Mouse (Mus musculus): ENCODE measurements around the gene Gm5800. TPM values are rescaled to one million over a fixed set of nuclear protein-coding genes. Genes with fewer than 3 reads are reported as not detected.
"Not testable (repeated sequence)": the region's sequence is repeated elsewhere in the genome, so short reads cannot be mapped to it uniquely, and the experiment has no call there.

Gm5800 gene
- polyA plus RNA-seq, 1 experiment: not detected

GRCm38 (mm10) chr14:51737967-51738366 is 21.0 kb upstream of the Gm5800 start:
- Histone ChIP-seq H3K27me3 (ENCODE audit: control insufficient read depth, insufficient read depth, low read length, poor library complexity, severe bottlenecking) (peaks cover 3% of the 10 kb centered on the region; the same call in 1 of the 2 replicates), H3K4me3 (ENCODE audit: low read depth, low read length) (peak overlapping the region; percentile 39), H3K4me1 (ENCODE audit: control insufficient read depth, insufficient read depth, low read length) (no peaks in the 10 kb centered on the region), H3K9me3 (replicated peaks; ENCODE audit: control insufficient read depth, insufficient read depth, low read length, poor library complexity, severe bottlenecking) (no peaks in the 10 kb centered on the region), H3K27ac (ENCODE audit: insufficient read depth, low read length) (no peak overlapping the region), H3K36me3 (ENCODE audit: control insufficient read depth, insufficient read depth, low read length, poor library complexity, severe bottlenecking) (no peaks in the 10 kb centered on the region), H3K9ac (ENCODE audit: low read depth, poor library complexity, severe bottlenecking) (no peak overlapping the region)
- TF ChIP-seq CTCF (IDR thresholded peaks at IDR 0.05; ENCODE audit: low read depth, low read length): no peak
- no peak for TF ChIP-seq POLR2A (IDR thresholded peaks at IDR 0.05; ENCODE audit: insufficient read depth, low read length)
- no peak for TF ChIP-seq EP300 (IDR thresholded peaks at IDR 0.05; ENCODE audit: insufficient read depth, low read depth, low read length)

GRCm38 (mm10) chr14:51695368-51695767 is 21.6 kb downstream of the Gm5800 start, which contains the start of gene Gm17079:
Gm17079 (minus strand) TSS chr14:51695468.
- not testable (repeated sequence) for H3K4me3 ChIP-seq (ENCODE audit: low read depth, low read length); H3K9ac ChIP-seq (ENCODE audit: low read depth, poor library complexity, severe bottlenecking); H3K9me3 ChIP-seq (replicated peaks; ENCODE audit: control insufficient read depth, insufficient read depth, low read length, poor library complexity, severe bottlenecking); H3K4me1 ChIP-seq (ENCODE audit: control insufficient read depth, insufficient read depth, low read length); H3K27ac ChIP-seq (ENCODE audit: insufficient read depth, low read length); H3K36me3 ChIP-seq (ENCODE audit: control insufficient read depth, insufficient read depth, low read length, poor library complexity, severe bottlenecking); H3K27me3 ChIP-seq (ENCODE audit: control insufficient read depth, insufficient read depth, low read length, poor library complexity, severe bottlenecking)

GRCm38 (mm10) chr14:51677269-51677668 is 39.7 kb downstream of the Gm5800 start:
- H3K4me3 ChIP-seq (ENCODE audit: low read depth, low read length): no peak overlapping the region
- H3K9ac ChIP-seq (ENCODE audit: low read depth, poor library complexity, severe bottlenecking): no peak overlapping the region
- H3K36me3 ChIP-seq (ENCODE audit: control insufficient read depth, insufficient read depth, low read length, poor library complexity, severe bottlenecking): no peaks in the 10 kb centered on the region
- no peaks in the 10 kb centered on the region for H3K9me3 ChIP-seq (replicated peaks; ENCODE audit: control insufficient read depth, insufficient read depth, low read length, poor library complexity, severe bottlenecking)
- no peak for TF ChIP-seq EP300 (IDR thresholded peaks at IDR 0.05; ENCODE audit: insufficient read depth, low read depth, low read length)
- no peak overlapping the region for H3K27ac ChIP-seq (ENCODE audit: insufficient read depth, low read length)
- no peaks in the 10 kb centered on the region for H3K4me1 ChIP-seq (ENCODE audit: control insufficient read depth, insufficient read depth, low read length)
- no peaks in the 10 kb centered on the region for H3K27me3 ChIP-seq (ENCODE audit: control insufficient read depth, insufficient read depth, low read length, poor library complexity, severe bottlenecking)

Other genes with a start within 250 kb of the Gm5800 start
- not detected in 2 replicates for gene Gm5622, start 164.4 kb downstream of the Gm5800 start, polyA plus RNA-seq (2011; ENCODE audit: insufficient read depth, insufficient read length, low read depth, missing spikeins)
- not detected in 2 replicates for gene Gm17175, start 143.1 kb downstream of the Gm5800 start, polyA plus RNA-seq (2011; ENCODE audit: insufficient read depth, insufficient read length, low read depth, missing spikeins)
- gene Gm17174, start 125.0 kb downstream of the Gm5800 start, polyA plus RNA-seq (2011; ENCODE audit: insufficient read depth, insufficient read length, low read depth, missing spikeins): not detected in 2 replicates
- gene Gm17078, start 105.9 kb downstream of the Gm5800 start, polyA plus RNA-seq (2011; ENCODE audit: insufficient read depth, insufficient read length, low read depth, missing spikeins): not detected in 2 replicates
- gene Gm4181, start 81.5 kb downstream of the Gm5800 start, polyA plus RNA-seq (2011; ENCODE audit: insufficient read depth, insufficient read length, low read depth, missing spikeins): not detected in 2 replicates
- not detected in 2 replicates for gene Gm17079, start 21.7 kb downstream of the Gm5800 start, polyA plus RNA-seq (2011; ENCODE audit: insufficient read depth, insufficient read length, low read depth, missing spikeins)
- not detected in 2 replicates for gene Ang4, start 56.4 kb upstream of the Gm5800 start, polyA plus RNA-seq (2011; ENCODE audit: insufficient read depth, insufficient read length, low read depth, missing spikeins)
- not detected in 2 replicates for gene AY358078, start 82.9 kb upstream of the Gm5800 start, polyA plus RNA-seq (2011; ENCODE audit: insufficient read depth, insufficient read length, low read depth, missing spikeins)
- not detected in 2 replicates for gene Ear6, start 136.5 kb upstream of the Gm5800 start, polyA plus RNA-seq (2011; ENCODE audit: insufficient read depth, insufficient read length, low read depth, missing spikeins)
- 19.2 and 24.2 TPM in 2 replicates for gene Mettl17, start 167.7 kb upstream of the Gm5800 start, polyA plus RNA-seq (2011; ENCODE audit: insufficient read depth, insufficient read length, low read depth, missing spikeins)
- 2.7 and 3.3 TPM in 2 replicates for gene Slc39a2, start 175.7 kb upstream of the Gm5800 start, polyA plus RNA-seq (2011; ENCODE audit: insufficient read depth, insufficient read length, low read depth, missing spikeins)
- 26.7 and 30.2 TPM in 2 replicates for gene Ndrg2, start 197.0 kb upstream of the Gm5800 start, polyA plus RNA-seq (2011; ENCODE audit: insufficient read depth, insufficient read length, low read depth, missing spikeins)
- gene Tppp2, start 201.2 kb upstream of the Gm5800 start, polyA plus RNA-seq (2011; ENCODE audit: insufficient read depth, insufficient read length, low read depth, missing spikeins): not detected in 2 replicates
- not detected in 2 replicates for gene Rnase13, start 205.6 kb upstream of the Gm5800 start, polyA plus RNA-seq (2011; ENCODE audit: insufficient read depth, insufficient read length, low read depth, missing spikeins)

All from ES-Bruce4 (cell line).